Mouse (Mus musculus) forebrain, embryonic 10.5 days (tissue): ENCODE data around the gene Spag9. TPM values are rescaled to one million over a fixed set of nuclear protein-coding genes. Genes with fewer than 3 reads are reported as not detected.

ENCODE experiments used
- DNase-seq: peaks from one replicate; pipeline ENCODE4 v3.0.0-alpha.2; 2017; ENCODE audit warnings: low spot score; ENCODE audit errors: extremely low spot score
- H3K27ac ChIP-seq: fragments of 300-500 bp; sonication (generic); 2 replicates; pipeline ENCODE4 v1.5.1; 2016; ENCODE audit warnings: mild to moderate bottlenecking
- H3K27me3 ChIP-seq: fragments of 300-500 bp; sonication (generic); 2 replicates; pipeline ENCODE4 v1.6.1; 2016; ENCODE audit warnings: mild to moderate bottlenecking; ENCODE audit not compliant: poor library complexity, severe bottlenecking
- H3K36me3 ChIP-seq: fragments of 300-500 bp; sonication (generic); replicated peaks from 2 replicates; pipeline ENCODE4 v1.6.1; 2016; ENCODE audit warnings: mild to moderate bottlenecking, moderate library complexity
- H3K4me1 ChIP-seq: fragments of 300-500 bp; sonication (generic); 2 replicates; pipeline ENCODE4 v1.6.1; 2016
- H3K4me3 ChIP-seq: fragments of 300-500 bp; sonication (generic); 2 replicates; pipeline ENCODE4 v1.5.1; 2016; ENCODE audit warnings: mild to moderate bottlenecking, moderate library complexity
- H3K9me3 ChIP-seq: fragments of 300-500 bp; sonication (generic); 2 replicates; pipeline ENCODE4 v1.6.1; 2016; ENCODE audit warnings: mild to moderate bottlenecking, moderate library complexity
- WGBS: fragments of 180-500 bp; shearing (Covaris S2); methylation state at CpG from one replicate; pipeline ENCODE4 v1.1.7; 2016; 5-methylcytosine and 5-hydroxymethylcytosine counted together
- polyA plus RNA-seq: library from polyadenylated mRNA; unstranded; fragments of >200 nt; fragmentation: Nextera tagmentation; extraction: Ambion mirVana; gene quantifications from 2 replicates; pipeline ENCODE4 v1.2.1, GENCODE M21; 2016

Gene Spag9
- polyA plus RNA-seq, 1 experiment from 2014 or later = 51.3 TPM

DNA sequence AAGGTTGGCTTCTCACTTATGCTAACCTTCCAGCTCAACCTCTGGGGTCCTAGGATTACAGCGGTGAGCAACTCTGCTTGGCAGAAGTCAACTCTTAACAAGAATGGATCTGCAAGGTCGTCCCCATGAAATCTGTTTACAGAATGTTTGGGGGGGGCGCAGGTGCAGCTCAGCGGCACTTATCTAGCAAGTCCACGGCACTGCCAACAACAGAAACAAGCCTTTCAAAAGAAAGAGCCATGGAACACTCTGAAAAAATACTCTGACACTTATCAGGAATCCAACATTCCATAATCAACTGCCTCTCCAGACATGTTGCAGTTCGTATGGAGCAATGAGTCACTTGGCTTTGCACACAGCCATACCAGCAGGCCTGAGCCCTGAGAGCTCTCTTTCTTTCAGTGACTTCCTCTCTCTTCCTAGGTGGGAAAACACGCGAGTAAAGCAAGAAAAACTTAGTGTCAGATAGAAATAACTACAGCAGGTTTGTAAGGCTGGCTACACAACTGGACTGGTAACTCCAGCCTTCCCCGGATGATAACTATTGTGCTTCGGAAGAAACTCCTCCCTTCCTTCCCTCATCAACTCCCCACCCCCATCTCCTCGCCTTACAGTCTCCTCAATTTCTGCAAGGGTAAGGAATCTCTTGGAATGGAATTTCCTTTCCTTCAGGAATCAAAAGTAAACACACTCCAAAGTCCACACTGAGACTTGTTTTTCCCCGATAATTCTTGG, 7.4 kb upstream of the Spag9 start:
- Histone ChIP-seq H3K4me3 (no peak overlapping the region), H3K27ac (no peak overlapping the region)
- WGBS = 72% methylated on average over 12 of the region's 12 CpGs

GRCm38 (mm10) chr11:93994531-93994930, 1.4 kb upstream of the Spag9 start:
- no peak for DNase-seq

More for the DNA sequence above, 7.4 kb upstream of the Spag9 start:
- no peaks in the 10 kb centered on the region for H3K36me3 ChIP-seq
- no peaks in the 10 kb centered on the region for H3K27me3 ChIP-seq
- no peaks in the 10 kb centered on the region for H3K4me1 ChIP-seq
- no peak for DNase-seq
- H3K9me3 ChIP-seq = no peaks in the 10 kb centered on the region

DNA sequence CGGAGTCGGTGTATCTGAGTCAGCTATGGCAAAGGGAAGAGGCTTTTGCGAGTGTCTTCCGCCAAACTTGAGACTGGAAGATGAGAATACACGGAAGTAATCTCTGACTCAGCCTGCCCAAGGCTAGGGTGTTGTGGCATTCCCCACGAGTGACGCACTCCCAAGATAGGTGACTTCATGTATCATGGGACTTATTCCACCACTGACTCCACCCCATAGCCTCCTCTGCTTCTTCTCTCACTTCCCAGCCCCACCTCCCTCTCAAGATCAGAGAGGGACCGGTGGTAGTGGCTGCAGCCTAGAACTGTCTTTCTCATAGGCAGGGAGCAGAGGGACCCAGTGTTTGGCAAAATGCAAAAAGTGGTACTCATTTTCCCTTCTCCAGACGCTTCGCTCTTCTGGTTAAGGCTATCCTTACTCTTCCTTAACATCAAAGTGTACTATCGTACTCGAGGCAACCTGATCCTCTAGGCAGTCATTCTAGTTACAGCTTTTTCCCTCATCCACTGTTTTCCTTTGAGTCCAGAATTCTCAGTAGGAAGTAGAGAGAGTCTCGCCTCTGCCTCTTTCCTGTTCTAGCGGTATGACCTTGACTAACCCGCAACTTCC, 676 bp upstream of the Spag9 start:
- DNase-seq = peak; percentile 32
- Histone ChIP-seq H3K36me3 (no peaks in the 10 kb centered on the region), H3K27ac (peak overlapping the region; percentile 94), H3K9me3 (no peaks in the 10 kb centered on the region), H3K27me3 (no peaks in the 10 kb centered on the region), H3K4me1 (peaks cover 34% of the 10 kb centered on the region), H3K4me3 (peak overlapping the region; percentile 97)
- 11% methylated on average over 15 of the region's 15 CpGs for WGBS

More at GRCm38 (mm10) chr11:93994531-93994930, 1.4 kb upstream of the Spag9 start:
- Histone ChIP-seq H3K27ac (0 out of 2 replicates have a peak overlapping the region, but pooled peaks have one; percentile 94), H3K27me3 (no peaks in the 10 kb centered on the region), H3K4me1 (peaks cover 34% of the 10 kb centered on the region), H3K4me3 (peak overlapping the region; percentile 97), H3K9me3 (no peaks in the 10 kb centered on the region), H3K36me3 (no peaks in the 10 kb centered on the region)
- 65% methylated on average over 5 of the region's 5 CpGs for WGBS

DNA sequence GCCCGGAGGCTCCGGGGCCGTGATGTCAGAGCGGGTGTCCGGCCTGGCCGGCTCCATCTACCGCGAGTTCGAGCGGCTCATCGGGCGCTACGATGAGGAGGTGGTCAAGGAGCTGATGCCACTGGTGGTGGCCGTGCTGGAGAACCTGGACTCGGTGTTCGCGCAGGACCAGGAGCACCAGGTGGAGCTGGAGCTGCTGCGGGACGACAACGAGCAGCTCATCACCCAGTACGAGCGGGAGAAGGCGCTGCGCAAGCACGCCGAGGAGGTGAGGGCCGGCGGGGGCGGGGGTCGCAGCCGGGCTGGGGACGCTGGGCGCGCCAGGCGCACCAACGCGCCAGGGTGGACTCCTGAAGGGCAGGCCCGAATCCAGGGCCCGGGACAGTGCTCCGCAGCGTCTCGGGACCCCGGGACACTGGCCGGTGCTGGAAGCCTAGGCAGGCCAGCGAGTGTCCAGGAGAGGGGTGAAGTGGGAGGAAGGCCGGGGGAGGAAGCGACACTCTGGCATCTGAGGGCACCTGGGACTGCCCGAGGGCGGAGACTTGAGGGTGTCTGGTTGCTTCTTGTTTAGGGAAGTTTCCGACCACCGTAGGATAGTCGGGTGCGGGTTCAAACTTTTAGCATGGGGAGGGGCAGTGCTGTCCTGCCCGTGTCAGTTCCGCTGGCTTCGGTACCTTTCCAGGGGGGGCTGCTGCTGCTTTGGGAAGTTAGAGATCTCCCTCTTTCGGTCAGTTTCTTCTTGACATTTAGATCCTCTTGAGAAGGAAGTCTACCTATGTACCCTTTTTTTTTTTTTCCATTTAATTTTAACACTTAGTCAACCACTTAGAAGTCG, 632 bp downstream of the Spag9 start:
- Histone ChIP-seq H3K9me3 (no peaks in the 10 kb centered on the region), H3K4me3 (peak overlapping the region; percentile 97), H3K27me3 (no peaks in the 10 kb centered on the region), H3K4me1 (peaks cover 34% of the 10 kb centered on the region), H3K36me3 (no peaks in the 10 kb centered on the region), H3K27ac (peak overlapping the region; percentile 94)
- no peak for DNase-seq
- under 1% methylated on average over 58 of the region's 58 CpGs for WGBS

GRCm38 (mm10) chr11:93997141-93997775, 1.4 kb downstream of the Spag9 start:
- no peaks in the 10 kb centered on the region for H3K27me3 ChIP-seq
- peak overlapping the region; percentile 97 for H3K4me3 ChIP-seq
- H3K4me1 ChIP-seq = peaks cover 34% of the 10 kb centered on the region
- peaks cover under 1% of the 10 kb centered on the region; the same call in 1 of the 2 replicates for H3K36me3 ChIP-seq
- DNase-seq = no peak
- 43% methylated on average over 13 of the region's 13 CpGs for WGBS
- H3K9me3 ChIP-seq = no peaks in the 10 kb centered on the region
- no peak overlapping the region for H3K27ac ChIP-seq

DNA sequence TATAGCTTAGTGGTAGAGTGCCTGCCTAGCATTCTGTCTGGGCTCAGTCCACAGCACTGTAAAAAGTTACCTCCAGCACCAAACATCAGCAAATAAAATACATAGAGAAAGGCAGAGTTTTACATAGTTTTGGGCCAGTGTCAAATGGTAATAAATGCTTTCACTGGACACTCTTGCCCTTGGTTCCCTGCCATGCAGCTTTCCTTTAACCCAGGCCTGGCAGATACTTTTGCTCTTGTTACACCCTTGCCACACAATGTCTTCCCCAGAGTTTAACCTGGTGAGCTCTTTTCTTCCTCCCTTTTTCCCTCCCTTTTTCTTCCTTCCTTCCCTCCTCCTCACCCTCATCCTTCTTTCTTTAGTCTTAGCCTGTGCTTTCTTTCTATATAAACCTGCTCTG, 3.4 kb downstream of the Spag9 start:
- Histone ChIP-seq H3K36me3 (peaks cover 13% of the 10 kb centered on the region), H3K9me3 (no peaks in the 10 kb centered on the region), H3K27me3 (no peaks in the 10 kb centered on the region), H3K4me1 (peaks cover 34% of the 10 kb centered on the region), H3K27ac (no peak overlapping the region), H3K4me3 (no peak overlapping the region)
- no peak for DNase-seq

- DNase-seq = no peak
- Histone ChIP-seq H3K4me3 (no peak overlapping the region), H3K27ac (no peak overlapping the region), H3K9me3 (no peaks in the 10 kb centered on the region), H3K4me1 (peaks cover 3% of the 10 kb centered on the region; the same call in 1 of the 2 replicates), H3K36me3 (peaks cover 17% of the 10 kb centered on the region), H3K27me3 (no peaks in the 10 kb centered on the region)
- WGBS = 98% methylated on average over 2 of the region's 2 CpGs
Measured at GRCm38 (mm10) chr11:94003346-94003745, 7.5 kb downstream of the Spag9 start.

GRCm38 (mm10) chr11:94019091-94019490, 23.2 kb downstream of the Spag9 start:
- no peaks in the 10 kb centered on the region for H3K27me3 ChIP-seq
- H3K27ac ChIP-seq = no peak overlapping the region
- no peak for DNase-seq
- 91% methylated on average over 5 of the region's 5 CpGs for WGBS
- no peaks in the 10 kb centered on the region for H3K4me1 ChIP-seq
- H3K9me3 ChIP-seq = no peaks in the 10 kb centered on the region
- H3K36me3 ChIP-seq = peaks cover 17% of the 10 kb centered on the region
- no peak overlapping the region for H3K4me3 ChIP-seq

- H3K36me3 ChIP-seq = peaks cover 15% of the 10 kb centered on the region
- 83% methylated on average over 6 of the region's 6 CpGs for WGBS
- no peaks in the 10 kb centered on the region for H3K27me3 ChIP-seq
- DNase-seq = no peak
- H3K9me3 ChIP-seq = no peaks in the 10 kb centered on the region
- no peaks in the 10 kb centered on the region for H3K4me1 ChIP-seq
- H3K27ac ChIP-seq = no peak overlapping the region
- no peak overlapping the region for H3K4me3 ChIP-seq
Measured at GRCm38 (mm10) chr11:94020403-94020802, 24.5 kb downstream of the Spag9 start.

DNA sequence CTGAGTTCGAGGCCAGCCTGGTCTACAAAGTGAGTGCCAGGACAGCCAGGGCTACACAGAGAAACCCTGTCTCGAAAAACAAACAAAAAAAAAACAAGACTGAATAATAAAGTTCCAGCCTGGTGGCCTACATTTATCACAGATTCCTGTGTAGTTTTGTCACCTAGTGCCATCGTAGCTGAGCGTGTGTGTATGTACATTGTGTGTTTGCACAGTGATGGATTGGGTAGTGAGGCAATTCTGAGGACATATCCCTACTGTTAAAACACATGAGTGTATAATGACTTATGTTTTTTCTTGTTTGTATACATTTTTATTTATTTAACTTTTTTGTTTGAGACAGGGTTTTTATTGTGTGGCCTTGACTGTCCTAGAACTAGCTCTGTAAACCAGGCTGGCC, 30.4 kb downstream of the Spag9 start:
- Histone ChIP-seq H3K4me1 (no peaks in the 10 kb centered on the region), H3K36me3 (no peaks in the 10 kb centered on the region), H3K27ac (no peak overlapping the region), H3K9me3 (no peaks in the 10 kb centered on the region), H3K4me3 (no peak overlapping the region), H3K27me3 (no peaks in the 10 kb centered on the region)
- DNase-seq = no peak
- 92% methylated on average over 4 of the region's 4 CpGs for WGBS

DNA sequence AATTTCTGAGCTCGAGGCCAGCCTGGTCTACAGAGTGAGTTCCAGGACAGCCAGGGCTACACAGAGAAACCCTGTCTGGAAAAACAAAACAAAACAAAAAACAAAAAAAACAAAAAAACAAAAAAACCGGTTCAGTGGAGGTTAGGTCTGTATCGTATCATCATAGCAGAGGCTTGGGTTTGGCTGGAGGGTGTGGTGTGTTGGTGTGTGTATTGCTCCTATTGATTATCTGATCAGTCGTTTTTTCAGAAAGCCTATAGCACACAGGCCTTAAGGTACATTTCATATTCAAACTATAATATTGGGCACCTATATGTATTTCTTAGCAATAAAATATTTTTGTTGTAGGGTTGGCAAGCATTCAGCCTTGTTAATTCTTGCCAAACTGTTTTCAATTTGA, 36.2 kb downstream of the Spag9 start:
- H3K4me1 ChIP-seq = no peaks in the 10 kb centered on the region
- DNase-seq = no peak
- H3K9me3 ChIP-seq = no peaks in the 10 kb centered on the region
- H3K4me3 ChIP-seq = no peak overlapping the region
- no peaks in the 10 kb centered on the region for H3K36me3 ChIP-seq
- no peak overlapping the region for H3K27ac ChIP-seq
- 85% methylated on average over 4 of the region's 4 CpGs for WGBS
- no peaks in the 10 kb centered on the region for H3K27me3 ChIP-seq

GRCm38 (mm10) chr11:94032971-94033370, 37.1 kb downstream of the Spag9 start:
- H3K36me3 ChIP-seq = peaks cover 5% of the 10 kb centered on the region
- H3K27me3 ChIP-seq = no peaks in the 10 kb centered on the region
- H3K27ac ChIP-seq = no peak overlapping the region
- no peak for DNase-seq
- WGBS = 81% methylated on average over 2 of the region's 2 CpGs
- H3K9me3 ChIP-seq = no peaks in the 10 kb centered on the region
- H3K4me3 ChIP-seq = no peak overlapping the region
- H3K4me1 ChIP-seq = no peaks in the 10 kb centered on the region
